Mouse (Mus musculus): Measurements from ENCODE around the gene Odc1. TPM values are rescaled to one million over a fixed set of nuclear protein-coding genes. Genes with fewer than 3 reads are reported as not detected.

The Odc1 gene
- polyA plus RNA-seq, 1 experiment from 2014 or later = 104 TPM

DNA sequence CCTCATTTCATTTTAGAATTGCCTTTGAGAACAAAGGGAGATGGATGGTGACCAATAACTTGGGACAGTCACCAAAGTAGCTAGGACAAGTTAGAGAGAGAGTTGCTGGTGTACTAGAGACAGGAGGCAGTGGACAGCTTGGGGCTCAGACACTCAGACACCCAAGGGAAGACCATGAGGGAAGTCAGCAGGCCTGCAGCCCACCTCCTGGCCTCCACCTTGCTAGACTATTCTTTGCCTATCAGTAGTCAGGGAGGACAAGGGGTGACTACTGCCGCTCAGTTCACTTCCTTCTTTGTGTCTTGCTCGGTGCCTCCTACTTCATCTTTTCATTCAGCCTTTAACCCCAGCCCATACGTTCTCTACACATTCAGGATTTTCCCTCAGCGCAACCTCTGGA is 50.1 kb downstream of the Odc1 start:
- no peak overlapping the region for H3K4me3 ChIP-seq (replicated peaks)
- no peaks in the 10 kb centered on the region for H3K9me3 ChIP-seq (replicated peaks)
- no peaks in the 10 kb centered on the region for H3K36me3 ChIP-seq
- H3K27me3 ChIP-seq (replicated peaks) = no peaks in the 10 kb centered on the region
- H3K4me2 ChIP-seq = no peak overlapping the region
- 80% methylated on average over 4 of the region's 4 CpGs for WGBS
- no peak overlapping the region for H3K27ac ChIP-seq (replicated peaks)
- H3K4me1 ChIP-seq = no peaks in the 10 kb centered on the region
- no peak overlapping the region for H3K9ac ChIP-seq (replicated peaks)
- ATAC-seq (ENCODE audit: low FRiP score) = no peak

DNA sequence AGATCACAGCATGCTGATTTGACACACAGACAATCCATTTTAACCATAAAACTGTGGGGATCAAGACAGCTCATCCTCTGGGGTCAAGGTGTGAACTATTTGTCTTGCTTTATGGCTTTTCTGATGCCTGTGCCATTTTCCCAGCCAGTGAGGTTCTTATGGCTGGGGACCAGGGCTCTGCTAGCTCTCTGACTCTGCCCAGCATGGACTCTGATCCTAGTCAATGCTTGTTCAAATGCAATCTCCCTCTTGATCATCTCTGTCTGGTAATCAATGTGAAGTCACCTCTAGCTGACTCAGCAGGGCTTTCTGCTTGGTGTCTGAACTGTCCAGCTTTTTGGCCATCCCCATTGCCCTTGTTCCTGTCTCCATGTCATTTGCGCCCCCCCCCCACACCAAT is 50.6 kb downstream of the Odc1 start:
- no peaks in the 10 kb centered on the region for H3K27me3 ChIP-seq (replicated peaks)
- no peaks in the 10 kb centered on the region for H3K9me3 ChIP-seq (replicated peaks)
- H3K4me2 ChIP-seq = no peak overlapping the region
- H3K9ac ChIP-seq (replicated peaks) = no peak overlapping the region
- no peaks in the 10 kb centered on the region for H3K4me1 ChIP-seq
- H3K4me3 ChIP-seq (replicated peaks) = no peak overlapping the region
- WGBS = 82% methylated on average over 1 of the region's 1 CpGs
- no peak overlapping the region for H3K27ac ChIP-seq (replicated peaks)
- no peak for ATAC-seq (ENCODE audit: low FRiP score)
- no peaks in the 10 kb centered on the region for H3K36me3 ChIP-seq

Other genes with a start within 250 kb of the Odc1 start
- gene Atp6v1c2, start 215.4 kb upstream of the Odc1 start, polyA plus RNA-seq (2015; fragmentation: Nextera tagmentation; extraction: Ambion mirVana) = 0.41 and 0.43 TPM in 2 replicates
- gene Nol10, start 196.3 kb upstream of the Odc1 start, polyA plus RNA-seq (2015; fragmentation: Nextera tagmentation; extraction: Ambion mirVana) = 20.2 and 21.6 TPM in 2 replicates
- gene Hpcal1, start 146.1 kb downstream of the Odc1 start, polyA plus RNA-seq (2015; fragmentation: Nextera tagmentation; extraction: Ambion mirVana) = 130 and 133 TPM in 2 replicates

Data from neural tube, embryonic 15.5 days (tissue).